Mouse (Mus musculus): ENCODE data around the gene Tlr7.

DNA sequence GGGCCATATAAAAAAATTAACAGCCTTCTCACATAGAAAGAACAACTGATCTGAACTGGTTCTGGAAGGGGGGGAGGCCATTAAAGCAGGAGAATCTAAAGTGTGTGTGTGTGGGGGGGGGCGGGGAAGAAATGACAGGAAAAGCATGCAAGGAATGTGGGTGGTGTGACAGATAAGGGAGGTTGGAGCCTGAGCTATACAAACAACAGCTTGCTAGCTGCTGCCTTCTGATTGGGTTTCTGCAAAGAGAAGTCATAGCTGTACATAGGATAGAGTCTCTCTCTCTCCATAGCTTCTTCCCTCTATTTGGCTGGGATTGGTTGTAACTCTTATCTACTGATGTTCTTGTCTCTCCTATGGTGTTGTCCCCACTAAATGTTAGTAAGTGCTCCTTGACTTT lies 2.2 kb upstream of the Tlr7 start:
- TF ChIP-seq SMC3 (IDR thresholded peaks at IDR 0.05; ENCODE audit: low read depth, low read length) (no peak), USF2 (conservative IDR thresholded peaks at IDR 0.05; ENCODE audit: low read depth, low read length) (no peak), POLR2A (IDR thresholded peaks at IDR 0.05; ENCODE audit: low read depth, low read length) (no peak), CTCF (conservative IDR thresholded peaks at IDR 0.05 in 1 of 2, IDR thresholded peaks at IDR 0.05 in 1 of 2; ENCODE audit: low read depth in 2 of 2, low read length in 2 of 2) (no peak), EP300 (IDR thresholded peaks at IDR 0.05; ENCODE audit: low read length) (no peak), RCOR1 (conservative IDR thresholded peaks at IDR 0.05; ENCODE audit: low read depth, low read length) (no peak)
